Mouse (Mus musculus) neural tube, embryonic 15.5 days (tissue): ENCODE measurements around the gene Ccnj. TPM values are rescaled to one million over a fixed set of nuclear protein-coding genes. Genes with fewer than 3 reads are reported as not detected.
A peak's percentile ranks its signal among the peaks of the same experiment; 100 is the strongest.

Experiments
- ATAC-seq: fragments of 200-750 bp; cut with Nextera tagmentation; 2 replicates; pipeline ENCODE4 v1.8.0; 2017; ENCODE audit warnings: mild to moderate bottlenecking, moderate TSS enrichment, moderate library complexity; ENCODE audit not compliant: low FRiP score
- H3K27ac ChIP-seq: fragments of 300-500 bp; sonication (generic); replicated peaks from 2 replicates; pipeline ENCODE4 v1.5.1; 2015; ENCODE audit warnings: mild to moderate bottlenecking, inconsistent platforms
- H3K27me3 ChIP-seq: fragments of 300-500 bp; sonication (generic); replicated peaks from 2 replicates; pipeline ENCODE4 v1.6.1; 2015; ENCODE audit warnings: inconsistent platforms
- H3K36me3 ChIP-seq: fragments of 300-500 bp; sonication (generic); 2 replicates; pipeline ENCODE4 v1.6.1; 2015; ENCODE audit warnings: inconsistent platforms
- H3K4me1 ChIP-seq: fragments of 300-500 bp; sonication (generic); 2 replicates; pipeline ENCODE4 v1.6.1; 2015; ENCODE audit warnings: inconsistent platforms
- H3K4me2 ChIP-seq: fragments of 300-500 bp; sonication (generic); 2 replicates; pipeline ENCODE4 v1.6.1; 2015; ENCODE audit warnings: inconsistent platforms, mild to moderate bottlenecking, moderate library complexity
- H3K4me3 ChIP-seq: fragments of 300-500 bp; sonication (generic); replicated peaks from 2 replicates; pipeline ENCODE4 v1.5.1; 2015; ENCODE audit warnings: mild to moderate bottlenecking, inconsistent platforms
- H3K9ac ChIP-seq: fragments of 300-500 bp; sonication (generic); replicated peaks from 2 replicates; pipeline ENCODE4 v1.6.1; 2015; ENCODE audit warnings: mild to moderate bottlenecking, inconsistent platforms
- H3K9me3 ChIP-seq: fragments of 300-500 bp; sonication (generic); replicated peaks from 2 replicates; pipeline ENCODE4 v1.6.1; 2016; ENCODE audit warnings: inconsistent platforms
- WGBS: fragments of 180-500 bp; shearing (Covaris S2); methylation state at CpG from one replicate; pipeline ENCODE4 v1.1.7; 2015; ENCODE audit warnings: mixed read lengths; 5-methylcytosine and 5-hydroxymethylcytosine counted together
- polyA plus RNA-seq: library from polyadenylated mRNA; unstranded; fragments of >200 nt; fragmentation: Nextera tagmentation; extraction: Ambion mirVana; gene quantifications from 2 replicates; pipeline ENCODE4 v1.2.1, GENCODE M21; 2015

Ccnj gene
- polyA plus RNA-seq, result 14.3 and 15.1 TPM in 2 replicates

GRCm38 (mm10) chr19:40830703-40831415, at the start of gene Ccnj:
Gene Ccnj, plus strand, starts transcription at chr19:40831279.
- no peaks in the 10 kb centered on the region for H3K36me3 ChIP-seq
- WGBS, result under 1% methylated on average over 65 of the region's 71 CpGs
- no peaks in the 10 kb centered on the region for H3K9me3 ChIP-seq
- peaks cover 40% of the 10 kb centered on the region for H3K4me1 ChIP-seq
- ATAC-seq, result peak; percentile 99
- H3K27me3 ChIP-seq, result no peaks in the 10 kb centered on the region
- peak within 1 kb of the TSS; percentile 99 for H3K9ac ChIP-seq
- H3K4me3 ChIP-seq, result peak within 1 kb of the TSS; percentile 92
- peak within 1 kb of the TSS; percentile 69 for H3K4me2 ChIP-seq
- H3K27ac ChIP-seq, result peak within 1 kb of the TSS; percentile 95

GRCm38 (mm10) chr19:40788004-40788714, 42.9 kb upstream of the Ccnj start:
- Histone ChIP-seq H3K27me3 (no peaks in the 10 kb centered on the region), H3K4me3 (no peak overlapping the region), H3K4me2 (no peak overlapping the region), H3K4me1 (no peaks in the 10 kb centered on the region), H3K9me3 (no peaks in the 10 kb centered on the region), H3K9ac (no peak overlapping the region), H3K36me3 (no peaks in the 10 kb centered on the region), H3K27ac (no peak overlapping the region)
- no peak for ATAC-seq
- 65% methylated on average over 15 of the region's 15 CpGs for WGBS

- no peak overlapping the region for H3K9ac ChIP-seq
- H3K27me3 ChIP-seq, result no peaks in the 10 kb centered on the region
- H3K4me3 ChIP-seq, result no peak overlapping the region
- WGBS, result 65% methylated on average over 2 of the region's 2 CpGs
- H3K9me3 ChIP-seq, result no peaks in the 10 kb centered on the region
- no peaks in the 10 kb centered on the region for H3K4me1 ChIP-seq
- H3K27ac ChIP-seq, result no peak overlapping the region
- H3K4me2 ChIP-seq, result no peak overlapping the region
- H3K36me3 ChIP-seq, result no peaks in the 10 kb centered on the region
- no peak for ATAC-seq
These were observed 42.4 kb upstream of the Ccnj start for GRCm38 (mm10) chr19:40788715-40789084.

DNA sequence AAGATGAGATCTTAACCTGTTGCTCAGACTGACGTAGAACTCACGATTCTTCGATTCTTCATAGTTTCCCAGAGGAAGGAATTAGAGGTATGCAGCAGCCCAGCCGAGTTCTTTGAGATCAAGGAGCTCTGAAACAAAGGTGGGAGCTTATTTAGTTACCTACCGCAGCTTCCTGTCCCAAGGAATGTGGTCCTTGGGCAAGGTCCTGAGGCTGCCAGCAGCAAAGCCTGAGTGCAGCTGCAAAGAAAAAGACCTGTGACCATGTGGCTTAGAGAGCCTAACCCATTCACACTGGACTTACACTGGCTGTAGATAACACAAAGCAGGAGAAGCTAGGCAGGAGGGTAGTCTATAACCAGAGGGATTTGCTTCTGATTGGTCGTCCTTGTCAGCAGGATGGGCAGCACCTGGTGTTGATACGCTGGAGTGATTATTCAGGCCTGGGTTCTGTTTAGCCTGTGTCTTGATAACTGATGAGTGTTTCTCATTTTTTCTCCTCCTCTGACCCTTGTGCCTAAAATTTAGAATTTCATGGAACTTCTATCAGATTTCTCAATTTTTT, 25.8 kb upstream of the Ccnj start:
- WGBS, result 45% methylated on average over 7 of the region's 7 CpGs
- no peaks in the 10 kb centered on the region for H3K27me3 ChIP-seq
- no peak overlapping the region for H3K4me3 ChIP-seq
- H3K36me3 ChIP-seq, result no peaks in the 10 kb centered on the region
- no peaks in the 10 kb centered on the region for H3K4me1 ChIP-seq
- no peaks in the 10 kb centered on the region for H3K9me3 ChIP-seq
- no peak overlapping the region for H3K9ac ChIP-seq
- no peak for ATAC-seq
- H3K27ac ChIP-seq, result no peak overlapping the region
- H3K4me2 ChIP-seq, result no peak overlapping the region

DNA sequence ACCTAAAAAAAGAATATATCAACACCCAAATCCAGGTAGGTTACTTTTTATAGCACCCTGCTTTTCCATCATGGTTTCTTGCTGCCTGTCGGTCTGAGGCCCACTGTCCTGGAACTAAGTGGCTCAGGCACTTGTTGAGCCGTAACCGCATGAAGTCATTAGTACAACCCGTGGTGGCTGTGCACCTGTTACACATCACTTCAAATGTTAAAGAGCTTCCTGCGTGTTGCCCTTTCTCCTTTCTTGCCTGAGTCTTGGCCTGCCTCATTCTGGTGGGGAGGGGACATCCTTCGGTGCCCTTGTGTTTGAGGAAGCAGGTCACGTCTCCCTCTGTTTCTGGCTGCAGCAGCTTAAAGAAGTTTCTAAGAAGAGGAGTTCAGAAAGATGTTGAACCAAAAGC, 21.2 kb upstream of the Ccnj start:
- Histone ChIP-seq H3K9me3 (no peaks in the 10 kb centered on the region), H3K4me2 (no peak overlapping the region), H3K4me1 (no peaks in the 10 kb centered on the region), H3K36me3 (no peaks in the 10 kb centered on the region), H3K27me3 (no peaks in the 10 kb centered on the region), H3K27ac (no peak overlapping the region), H3K4me3 (no peak overlapping the region), H3K9ac (no peak overlapping the region)
- no peak for ATAC-seq
- 72% methylated on average over 7 of the region's 7 CpGs for WGBS

- no peaks in the 10 kb centered on the region for H3K36me3 ChIP-seq
- no peak overlapping the region for H3K4me3 ChIP-seq
- no peak overlapping the region for H3K4me2 ChIP-seq
- 86% methylated on average over 4 of the region's 4 CpGs for WGBS
- no peaks in the 10 kb centered on the region for H3K4me1 ChIP-seq
- no peaks in the 10 kb centered on the region for H3K9me3 ChIP-seq
- no peak overlapping the region for H3K27ac ChIP-seq
- H3K9ac ChIP-seq, result no peak overlapping the region
- no peaks in the 10 kb centered on the region for H3K27me3 ChIP-seq
- no peak for ATAC-seq
These were observed 19.2 kb upstream of the Ccnj start for GRCm38 (mm10) chr19:40811840-40812239.

DNA sequence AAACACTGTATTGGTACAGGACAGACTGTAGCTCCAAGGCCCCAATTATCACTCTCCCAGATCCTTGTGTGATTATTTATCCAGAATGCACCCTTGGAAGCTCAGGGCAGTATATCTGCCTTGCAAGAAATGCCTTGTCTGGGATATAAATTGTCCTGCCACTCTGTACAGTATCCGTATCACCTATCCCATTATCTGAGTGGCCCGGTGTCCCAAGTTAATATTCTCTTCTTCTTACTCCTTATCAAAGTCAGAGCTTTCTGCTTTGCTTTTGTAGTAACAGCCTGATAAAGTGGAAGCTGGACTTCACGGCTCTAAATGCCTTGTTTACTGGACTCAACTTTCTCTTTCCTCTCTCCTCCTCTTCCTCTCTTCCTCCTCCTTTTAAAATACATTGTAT, 18.3 kb upstream of the Ccnj start:
- no peaks in the 10 kb centered on the region for H3K36me3 ChIP-seq
- no peak overlapping the region for H3K4me3 ChIP-seq
- H3K4me2 ChIP-seq, result no peak overlapping the region
- H3K9me3 ChIP-seq, result no peaks in the 10 kb centered on the region
- H3K4me1 ChIP-seq, result no peaks in the 10 kb centered on the region
- no peak for ATAC-seq
- H3K9ac ChIP-seq, result no peak overlapping the region
- 89% methylated on average over 3 of the region's 3 CpGs for WGBS
- no peaks in the 10 kb centered on the region for H3K27me3 ChIP-seq
- H3K27ac ChIP-seq, result no peak overlapping the region

DNA sequence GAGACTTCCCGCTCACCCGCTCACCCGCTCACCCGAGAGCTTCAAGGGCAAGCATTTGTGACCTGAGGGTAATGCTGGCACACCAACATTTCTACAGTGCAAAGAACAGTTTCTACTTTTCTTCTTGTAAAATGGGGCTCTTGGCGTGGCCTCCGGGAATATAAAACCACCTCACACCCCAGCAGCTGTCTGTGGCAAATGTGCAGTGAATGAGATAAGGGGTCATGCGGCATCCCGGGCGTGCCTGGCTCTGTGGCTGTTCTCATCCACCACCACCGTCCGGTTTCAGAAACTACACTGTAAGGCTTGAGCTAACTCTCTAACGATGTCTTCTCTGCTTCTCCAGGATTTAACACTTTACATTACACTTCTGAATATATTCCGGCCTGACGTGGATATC, 17.7 kb upstream of the Ccnj start:
- H3K9me3 ChIP-seq, result no peaks in the 10 kb centered on the region
- H3K36me3 ChIP-seq, result no peaks in the 10 kb centered on the region
- H3K4me1 ChIP-seq, result no peaks in the 10 kb centered on the region
- ATAC-seq, result no peak
- H3K9ac ChIP-seq, result no peak overlapping the region
- no peak overlapping the region for H3K4me2 ChIP-seq
- H3K27me3 ChIP-seq, result no peaks in the 10 kb centered on the region
- H3K27ac ChIP-seq, result no peak overlapping the region
- no peak overlapping the region for H3K4me3 ChIP-seq
- WGBS, result 91% methylated on average over 14 of the region's 14 CpGs

GRCm38 (mm10) chr19:40815645-40816183, 15.4 kb upstream of the Ccnj start:
- Histone ChIP-seq H3K27me3 (no peaks in the 10 kb centered on the region), H3K4me2 (no peak overlapping the region), H3K4me3 (no peak overlapping the region), H3K4me1 (no peaks in the 10 kb centered on the region), H3K27ac (no peak overlapping the region), H3K36me3 (no peaks in the 10 kb centered on the region), H3K9ac (no peak overlapping the region), H3K9me3 (no peaks in the 10 kb centered on the region)
- ATAC-seq, result no peak
- 88% methylated on average over 7 of the region's 7 CpGs for WGBS

DNA sequence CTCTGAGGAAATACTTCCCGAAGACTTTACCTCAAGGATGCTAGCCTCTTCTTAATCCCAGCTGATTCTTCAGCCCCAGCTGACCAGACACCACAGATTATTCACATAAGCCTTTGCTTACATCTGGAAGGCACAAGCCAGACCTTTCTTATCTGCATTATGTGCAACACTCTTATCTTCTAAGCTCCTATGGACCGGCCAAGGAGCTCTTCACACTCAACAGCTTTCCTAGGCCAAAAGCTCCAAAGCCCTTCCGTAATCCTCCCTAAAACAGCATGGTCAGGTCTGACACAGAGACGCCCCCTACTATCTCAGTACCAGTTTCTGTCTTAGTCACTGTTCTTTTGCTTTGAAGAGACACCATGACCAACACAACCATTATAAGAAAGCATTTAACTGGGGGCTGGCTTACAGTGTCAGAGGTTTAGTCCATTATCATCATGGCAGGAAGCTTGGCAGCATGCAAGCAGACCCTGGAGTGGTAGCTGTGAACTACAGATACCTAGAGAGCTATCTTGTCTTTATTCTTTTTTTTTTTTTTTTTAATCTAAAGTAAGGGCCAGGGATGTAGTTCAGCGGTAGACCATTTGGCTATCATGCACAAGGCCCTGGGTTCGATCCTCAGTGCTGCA, 13.1 kb upstream of the Ccnj start:
- Histone ChIP-seq H3K4me3 (no peak overlapping the region), H3K9me3 (no peaks in the 10 kb centered on the region), H3K4me1 (no peaks in the 10 kb centered on the region), H3K9ac (no peak overlapping the region), H3K36me3 (no peaks in the 10 kb centered on the region), H3K27ac (no peak overlapping the region), H3K4me2 (no peak overlapping the region), H3K27me3 (no peaks in the 10 kb centered on the region)
- no peak for ATAC-seq
- 91% methylated on average over 6 of the region's 6 CpGs for WGBS

GRCm38 (mm10) chr19:40818764-40819163, 12.3 kb upstream of the Ccnj start:
- WGBS, result 73% methylated on average over 7 of the region's 7 CpGs
- no peak overlapping the region for H3K27ac ChIP-seq
- H3K27me3 ChIP-seq, result no peaks in the 10 kb centered on the region
- H3K4me1 ChIP-seq, result no peaks in the 10 kb centered on the region
- H3K9ac ChIP-seq, result no peak overlapping the region
- no peak overlapping the region for H3K4me3 ChIP-seq
- H3K36me3 ChIP-seq, result no peaks in the 10 kb centered on the region
- no peak for ATAC-seq
- H3K9me3 ChIP-seq, result no peaks in the 10 kb centered on the region
- no peak overlapping the region for H3K4me2 ChIP-seq
